ENCODE assay signal across 44 mouse cellular contexts in genomic region chr4:154622521-154622920, GRCm38 (mm10). TPM values are rescaled to one million over a fixed set of nuclear protein-coding genes. Genes with fewer than 3 reads are reported as not detected.
"Had no signal": no experiment of that assay in that cellular context is flagged by ENCODE, and none has a peak within 500 bp of the region (broad histone marks: within the 10 kb centered on the region; RNA-seq: fewer than 3 reads in every experiment).

No protein-coding gene starts in this region.

- DNase-seq: gastrocnemius, postnatal 14 days; gastrocnemius, postnatal 36 days; heart, postnatal 36 days; kidney, adult 11 months; kidney, adult 2 months; kidney, adult 9 months; kidney, postnatal 14 days; kidney, postnatal 36 days; layer of hippocampus, adult 9-11 months; layer of hippocampus, postnatal 36 days; left cerebral cortex, postnatal 4 days had no signal

- H3K36me3 ChIP-seq: heart, embryonic 10.5 days; heart, embryonic 12.5 days; hindbrain, embryonic 13.5 days; hindbrain, embryonic 15.5 days; kidney, embryonic 15.5 days; limb, embryonic 13.5 days; limb, embryonic 15.5 days; liver, embryonic 12.5 days had no signal

- H3K9me3 ChIP-seq: heart, embryonic 10.5 days; heart, embryonic 12.5 days; hindbrain, embryonic 13.5 days; hindbrain, embryonic 15.5 days; kidney, embryonic 15.5 days; limb, embryonic 13.5 days; limb, embryonic 15.5 days; liver, embryonic 12.5 days had no signal

- H3K27me3 ChIP-seq: limb, embryonic 13.5 days had no signal

- H3K4me3 ChIP-seq: heart, embryonic 10.5 days; heart, embryonic 12.5 days; hindbrain, embryonic 13.5 days; hindbrain, embryonic 15.5 days; kidney, embryonic 15.5 days; limb, embryonic 13.5 days; limb, embryonic 15.5 days; liver, embryonic 12.5 days had no signal

- H3K27ac ChIP-seq: heart, embryonic 10.5 days; hindbrain, embryonic 13.5 days; hindbrain, embryonic 15.5 days; hindbrain, postnatal 0 days; kidney, embryonic 15.5 days; kidney, postnatal 0 days; limb, embryonic 13.5 days; limb, embryonic 15.5 days; liver, embryonic 12.5 days; liver, embryonic 14.5 days had no signal

RNA-seq across cellular contexts. Expression of gene Actrt2, which starts 45.1 kb away (rescaled TPM):
- total RNA-seq: gastrocnemius, adult 18-20 months; gastrocnemius, adult 8-10 months; gastrocnemius, postnatal 14 days; gastrocnemius, postnatal 36 days; heart, adult 18-20 months; heart, adult 8-10 months; heart, postnatal 10 days; heart, postnatal 36 days; hematopoietic stem cell, adult 5-6 weeks; hindbrain, postnatal 0 days; layer of hippocampus, adult 18-20 months; layer of hippocampus, adult 8-10 months; layer of hippocampus, postnatal 14 days; layer of hippocampus, postnatal 36 days; left cerebral cortex, adult 18-20 months; left cerebral cortex, adult 8-10 months; left cerebral cortex, postnatal 10 days; left cerebral cortex, postnatal 25 days; left cerebral cortex, postnatal 4 days; liver, adult 2 months had no signal
- polyA plus RNA-seq: heart, embryonic 10.5 days; heart, embryonic 12.5 days; heart, embryonic 14.5 days; heart, embryonic 16.5 days; hindbrain, embryonic 11.5 days; hindbrain, embryonic 13.5 days; hindbrain, embryonic 15.5 days; hindbrain, postnatal 0 days; intestine, embryonic 14.5 days; intestine, embryonic 16.5 days; kidney, embryonic 15.5 days; kidney, postnatal 0 days; large intestine, adult 2 months; limb, embryonic 11.5 days; limb, embryonic 13.5 days; limb, embryonic 15.5 days; liver, adult 2 months; liver, embryonic 12.5 days; liver, embryonic 14.5 days; liver, embryonic 16.5 days had no signal
